Mouse (Mus musculus): ENCODE data around the gene Atp2a1.

DNA sequence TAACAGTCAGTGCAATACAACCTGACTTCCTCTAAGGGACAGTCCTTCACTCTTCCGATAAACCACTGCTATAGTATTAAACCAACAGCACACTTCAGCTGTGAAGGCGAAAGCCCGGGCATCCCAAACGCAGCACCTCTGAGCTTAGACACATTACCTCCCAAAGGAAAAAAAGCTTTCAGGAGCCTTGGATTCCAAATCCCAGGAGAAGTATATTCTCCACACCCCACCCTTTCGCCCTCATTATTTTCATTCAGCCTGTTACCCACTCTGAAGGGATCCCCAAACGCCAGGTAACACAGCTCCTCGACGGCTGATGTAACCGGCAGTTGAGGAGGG, 38.7 kb upstream of the Atp2a1 start:
- TF ChIP-seq CTCF (IDR thresholded peaks at IDR 0.05; ENCODE audit: low read depth, low read length): no peak
- no peak for TF ChIP-seq POLR2A (IDR thresholded peaks at IDR 0.05; ENCODE audit: borderline replicate concordance, low read depth, low read length)
